Mouse (Mus musculus): ENCODE measurements around the gene Zcchc2.

The Zcchc2 gene

DNA sequence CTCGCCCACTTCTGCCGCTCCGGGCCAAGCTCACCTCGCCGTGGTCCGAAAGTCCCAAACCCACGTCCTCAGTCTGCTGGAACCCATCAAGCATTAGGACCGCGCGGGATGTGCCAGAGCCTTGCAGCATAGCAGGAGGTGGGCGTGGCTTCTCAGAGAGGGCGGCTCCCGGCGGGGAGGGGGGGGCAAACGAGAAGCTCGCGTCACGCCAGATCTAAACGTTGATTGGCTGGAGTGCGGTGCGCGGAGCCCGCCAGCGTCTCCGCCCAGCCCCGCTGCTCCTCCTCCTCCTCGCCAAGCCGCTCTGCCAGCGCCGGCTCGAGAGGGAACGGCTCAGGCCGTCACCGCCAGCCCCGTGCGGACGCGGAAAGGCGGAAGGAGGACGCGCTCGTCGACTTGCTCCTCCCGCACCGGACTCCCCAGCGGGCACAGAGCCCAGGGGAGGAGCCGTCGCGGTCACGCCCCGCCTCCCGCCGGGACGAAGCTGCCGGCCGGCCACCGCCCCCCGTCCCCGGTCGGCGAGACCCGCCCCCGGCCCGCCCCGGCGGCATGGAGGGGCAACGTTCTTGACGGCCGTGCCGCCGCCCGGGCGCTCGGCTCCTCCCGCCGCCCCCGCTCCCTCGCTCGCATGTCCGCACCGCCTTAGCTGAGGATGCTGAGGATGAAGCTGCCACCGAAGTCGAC, at the start of gene Zcchc2:
Zcchc2 (plus strand) TSS at position 269 of the 684 bp plus-strand sequence.
- DNase-seq (ENCODE audit: low spot score) = peak; percentile 98

GRCm38 (mm10) chr1:105944927-105945580, 45.2 kb upstream of the Zcchc2 start:
- DNase-seq (ENCODE audit: low spot score) = no peak

DNA sequence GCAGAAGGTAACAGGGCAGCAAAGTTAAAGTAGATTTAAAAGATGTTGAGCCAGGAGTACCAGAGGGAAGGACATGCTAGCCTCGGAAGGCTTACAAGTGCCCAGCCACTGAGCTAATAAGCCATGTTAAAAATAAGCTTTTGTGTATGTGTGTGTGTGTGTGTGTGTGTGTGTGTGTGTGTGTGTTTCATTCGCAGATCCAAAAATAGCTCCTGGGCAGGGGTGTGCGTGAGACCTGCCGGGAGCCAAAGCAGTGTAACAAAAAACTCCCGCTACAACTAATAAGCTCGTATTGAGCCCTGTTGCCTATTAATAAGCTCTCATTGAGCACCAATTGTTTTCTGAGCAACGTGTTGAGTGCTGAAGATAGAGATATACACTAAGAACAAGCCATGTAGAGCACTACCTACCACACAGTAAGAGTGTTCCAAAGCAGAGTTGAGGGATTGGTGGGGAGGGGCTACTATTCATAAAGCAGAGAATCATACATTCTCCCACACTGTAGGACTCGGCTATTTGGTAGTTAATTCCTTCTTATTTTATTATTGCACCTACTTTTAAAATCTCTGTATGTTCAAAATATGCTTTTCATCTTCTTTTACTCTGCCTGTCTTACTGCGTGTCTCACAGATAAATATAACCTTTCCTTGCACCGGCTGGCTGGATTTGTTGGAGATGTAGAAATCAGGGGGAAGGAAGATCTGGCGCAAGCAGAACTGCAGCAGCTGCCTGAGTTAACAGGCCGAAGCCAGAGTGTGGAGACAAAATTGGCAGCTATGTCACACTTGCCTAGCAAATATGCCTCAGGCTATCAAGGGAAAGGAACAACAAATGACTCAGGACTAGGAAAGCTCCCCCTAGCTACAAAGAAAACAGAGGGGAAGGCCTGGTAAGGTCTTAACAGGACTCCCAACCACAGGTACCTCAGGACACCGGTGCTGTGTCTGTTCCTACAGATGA, 43.3 kb upstream of the Zcchc2 start:
- no peak for DNase-seq (ENCODE audit: low spot score)

- no peak for DNase-seq (ENCODE audit: low spot score)
Observed at GRCm38 (mm10) chr1:105948352-105948751, 41.9 kb upstream of the Zcchc2 start.

DNA sequence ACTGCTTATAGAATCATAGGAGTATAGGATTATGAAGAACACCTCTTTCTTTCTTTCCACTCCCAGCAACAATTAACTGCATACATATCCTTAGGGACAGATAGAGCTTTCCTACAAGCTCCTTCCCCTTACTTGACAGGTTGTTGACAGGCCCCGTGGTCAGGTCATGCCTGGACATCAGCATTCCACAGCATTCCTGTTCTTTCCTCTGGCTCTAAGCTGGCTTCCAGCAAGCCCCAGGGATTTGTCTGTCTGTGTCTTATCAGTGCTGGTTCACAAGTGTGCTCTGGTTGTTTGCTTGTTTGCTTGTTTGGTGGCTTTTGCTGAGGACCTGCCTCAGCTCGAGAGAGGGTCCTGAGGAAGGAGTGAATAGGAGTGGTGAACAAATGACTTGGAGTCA, 36.6 kb upstream of the Zcchc2 start:
- DNase-seq (ENCODE audit: low spot score) = no peak

- DNase-seq (ENCODE audit: low spot score) = no peak
Observed at GRCm38 (mm10) chr1:105954047-105954446, 36.2 kb upstream of the Zcchc2 start.

GRCm38 (mm10) chr1:105956057-105956456, 34.1 kb upstream of the Zcchc2 start:
- DNase-seq (ENCODE audit: low spot score) = no peak

DNA sequence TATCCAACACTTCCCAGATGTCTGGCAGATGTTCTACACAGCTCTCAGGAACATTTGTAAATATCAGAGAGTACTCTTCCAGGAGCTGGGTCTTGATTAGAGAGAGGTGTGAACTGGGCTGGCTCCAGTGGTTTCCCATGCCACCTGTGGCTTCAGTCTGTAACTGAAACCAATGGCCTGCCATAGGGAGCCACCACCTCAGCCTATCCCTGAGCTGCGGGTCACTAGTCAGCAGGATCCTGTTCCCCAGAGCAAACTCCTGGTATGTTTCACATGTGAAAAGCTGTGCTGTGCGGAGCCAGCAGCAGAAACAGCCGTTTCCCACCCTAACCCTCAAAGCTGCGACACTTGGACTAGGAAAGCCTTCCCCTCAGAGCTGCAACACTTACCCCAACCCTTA, 28.7 kb upstream of the Zcchc2 start:
- no peak for DNase-seq (ENCODE audit: low spot score)

- DNase-seq (ENCODE audit: low spot score) = no peak
Observed at GRCm38 (mm10) chr1:105962084-105962818, 28.0 kb upstream of the Zcchc2 start.

- DNase-seq (ENCODE audit: low spot score) = no peak
Observed at GRCm38 (mm10) chr1:105962852-105963251, 27.4 kb upstream of the Zcchc2 start.

DNA sequence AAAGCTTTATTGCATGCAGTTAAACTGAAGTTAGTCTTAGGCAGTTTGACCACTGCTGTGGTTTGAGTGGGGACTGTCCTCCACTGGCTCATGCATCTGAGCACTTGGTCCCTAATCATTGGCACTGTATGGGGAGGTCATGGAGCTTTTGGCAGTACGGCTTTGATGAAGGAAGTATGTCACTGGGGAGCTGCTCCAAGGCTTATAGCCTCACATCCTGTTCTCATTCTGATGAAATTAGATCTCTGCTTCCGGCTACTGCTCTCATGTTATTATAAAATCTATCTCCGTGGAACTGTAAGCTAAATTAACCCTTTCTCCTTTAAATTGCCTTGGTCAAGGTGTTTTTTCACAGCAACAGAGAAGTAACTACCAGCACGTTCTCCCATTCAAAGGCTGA, 25.7 kb upstream of the Zcchc2 start:
- DNase-seq (ENCODE audit: low spot score) = no peak

DNA sequence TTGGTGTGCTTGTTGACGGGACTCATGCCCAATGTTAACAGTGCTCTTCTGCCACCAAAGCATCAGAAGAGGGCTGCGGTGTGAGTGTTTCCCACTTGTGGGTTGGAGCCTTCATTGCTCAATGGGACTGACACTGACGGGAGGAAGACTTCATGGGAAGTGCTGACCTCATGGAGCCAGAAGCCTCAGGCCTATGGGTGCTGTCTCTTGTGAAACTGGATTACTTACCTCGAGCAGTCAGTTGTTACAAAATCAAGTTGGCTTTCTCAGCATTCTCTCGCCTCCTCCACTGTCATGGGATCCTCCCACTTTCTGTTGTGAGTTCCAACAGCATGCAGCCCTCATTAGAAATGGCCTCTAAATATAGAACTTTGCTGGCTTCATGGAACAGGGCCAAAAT, 25.0 kb upstream of the Zcchc2 start:
- no peak for DNase-seq (ENCODE audit: low spot score)

- DNase-seq (ENCODE audit: low spot score) = peak; percentile 19
Observed at GRCm38 (mm10) chr1:105971490-105972170, 18.6 kb upstream of the Zcchc2 start.

DNA sequence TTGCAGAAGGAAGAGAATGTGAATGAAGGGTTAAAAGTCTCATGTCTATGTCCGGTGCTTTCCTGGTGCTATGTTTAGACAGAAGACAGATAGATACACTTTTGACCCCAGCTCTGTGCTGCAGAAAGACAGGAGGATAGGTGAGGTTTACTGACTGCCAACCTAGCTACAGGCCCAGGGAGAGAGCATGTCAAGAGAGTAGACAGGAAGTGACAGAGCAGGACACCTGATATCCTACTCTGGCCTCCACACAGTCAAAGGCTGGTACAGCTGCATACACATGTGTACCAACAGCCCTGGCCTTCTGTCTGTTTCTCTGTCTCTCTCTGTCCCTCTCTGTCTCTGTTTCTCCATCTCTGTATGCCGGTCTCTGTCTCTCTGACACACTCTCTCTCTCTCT, 16.2 kb upstream of the Zcchc2 start:
- DNase-seq (ENCODE audit: low spot score) = no peak

DNA sequence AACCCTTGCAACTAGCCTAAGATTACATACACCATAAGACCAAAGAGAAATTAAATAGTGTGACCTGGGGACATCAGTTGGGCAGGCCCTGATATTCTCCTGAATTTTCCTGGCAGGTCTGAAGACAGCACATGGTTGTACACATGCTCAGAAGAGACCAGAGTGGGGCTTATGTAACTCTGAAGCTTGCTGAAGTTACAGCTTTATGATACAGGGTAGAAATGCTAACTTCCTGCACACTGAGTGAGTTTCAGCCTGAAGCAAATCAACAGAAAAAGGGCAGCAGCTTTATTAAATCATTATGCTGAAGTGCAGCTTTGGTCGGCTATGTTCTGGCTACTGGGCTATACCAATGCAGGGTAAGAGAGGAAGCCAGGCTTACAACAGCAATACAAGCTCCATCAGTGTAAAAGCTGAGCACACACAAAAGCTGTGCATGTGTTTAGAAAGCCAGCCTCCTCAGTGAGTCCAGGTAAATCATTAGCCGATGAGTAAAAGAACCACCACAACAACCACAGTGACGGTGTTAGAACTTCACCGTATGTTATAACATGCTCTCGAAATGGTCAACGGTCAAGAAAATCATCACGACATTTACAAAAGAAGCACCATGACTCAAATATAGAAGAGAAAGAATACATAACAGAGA, 12.6 kb upstream of the Zcchc2 start:
- DNase-seq (ENCODE audit: low spot score) = no peak

GRCm38 (mm10) chr1:105980849-105981610, 9.2 kb upstream of the Zcchc2 start:
- DNase-seq (ENCODE audit: low spot score) = no peak

DNA sequence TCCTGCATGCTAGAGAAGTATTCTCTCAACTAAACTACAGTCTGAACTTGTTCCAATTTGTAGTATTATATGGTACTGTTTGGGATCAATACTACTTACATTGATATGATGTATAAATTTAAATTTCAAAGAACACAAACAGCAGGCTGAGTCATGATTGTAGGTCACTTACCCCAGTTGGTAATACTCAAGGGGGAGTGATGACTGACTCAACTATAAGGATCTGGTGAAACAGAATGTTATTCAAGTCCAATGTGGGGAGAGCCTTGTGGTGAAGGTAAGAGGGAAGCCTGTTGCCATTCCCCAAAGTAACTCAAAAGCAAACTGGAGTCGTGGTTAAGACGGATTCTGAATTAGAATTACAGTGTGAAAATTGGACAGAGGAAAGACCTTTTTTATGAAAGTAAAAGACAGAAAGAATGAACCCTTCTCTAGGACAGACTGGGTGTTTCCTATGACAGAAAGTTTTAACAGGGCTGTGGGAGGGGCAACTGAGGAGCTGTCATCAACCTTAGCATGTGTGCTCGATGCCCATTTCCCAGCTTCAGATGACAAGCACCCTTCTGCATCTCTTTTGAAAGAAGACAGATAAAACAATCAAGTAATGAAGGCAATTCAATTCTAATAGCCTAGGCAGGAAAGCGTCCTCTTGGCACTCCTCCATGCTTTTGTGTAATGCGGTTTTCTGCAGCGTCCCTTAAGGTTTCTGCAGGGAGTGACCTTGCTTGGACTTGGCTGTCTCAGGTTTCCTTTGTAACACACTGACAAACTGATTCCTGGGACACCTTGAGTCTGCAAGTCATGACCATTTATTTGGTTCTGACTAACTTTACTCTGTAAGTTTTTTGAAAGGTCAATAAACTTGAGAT, 7.5 kb upstream of the Zcchc2 start:
- DNase-seq (ENCODE audit: low spot score) = no peak

DNA sequence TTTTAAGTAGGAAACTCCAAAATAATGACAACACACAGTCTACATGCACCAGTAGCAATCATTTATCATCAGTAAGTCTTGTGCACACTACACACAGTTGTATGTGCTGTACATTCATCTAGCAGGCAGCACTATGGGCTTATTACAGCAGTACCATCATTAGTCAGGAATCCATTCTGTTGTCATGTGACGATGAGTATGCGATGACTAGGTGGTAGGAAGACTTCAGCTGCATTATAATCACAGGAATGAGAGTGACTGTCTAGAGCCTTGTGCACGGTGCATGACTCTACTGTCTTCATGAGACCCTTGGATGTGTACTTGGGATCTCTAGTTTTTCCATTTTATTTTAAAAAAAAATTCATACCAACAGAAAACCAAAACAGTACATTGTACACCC, 6.0 kb upstream of the Zcchc2 start:
- DNase-seq (ENCODE audit: low spot score) = no peak

DNA sequence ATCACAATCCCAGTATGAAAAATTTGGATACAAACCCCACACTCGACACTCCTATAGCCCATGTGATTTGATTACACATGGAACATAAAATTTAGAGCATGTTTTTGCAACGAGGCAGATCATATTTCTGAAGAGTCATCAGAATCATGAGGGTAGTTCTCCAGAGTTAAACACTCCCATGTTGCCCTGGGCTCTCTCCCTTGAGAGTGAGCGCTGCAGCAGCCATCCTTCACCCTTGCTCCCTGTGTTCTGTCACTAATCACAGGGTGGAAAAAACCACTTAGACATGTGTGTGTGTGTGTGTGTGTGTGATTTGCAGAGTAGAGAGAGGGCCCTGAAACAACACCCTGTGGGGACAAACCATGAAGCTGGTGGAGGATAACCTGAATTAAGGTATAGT, 2.0 kb upstream of the Zcchc2 start:
- no peak for DNase-seq (ENCODE audit: low spot score)
